Comparison of ENCODE assay signal across 7 mouse cellular contexts in genomic region chr6:58596294-58596653, GRCm38 (mm10). TPM values are rescaled to one million over a fixed set of nuclear protein-coding genes. Genes with fewer than 3 reads are reported as not detected.
DNase-seq lines count a peak whose midpoint lies in the region; ATAC-seq and TF ChIP-seq lines count a peak whose summit lies in the region.

No protein-coding gene starts in this region.

- no peaks in the 10 kb centered on the region for H3K27me3 ChIP-seq in MEL (ENCODE audit: control insufficient read depth in 1 of 2, insufficient read depth in 2 of 2, low read length in 2 of 2)
- H3K27me3 ChIP-seq in embryonic facial prominence, embryonic 12.5 days, result no peaks in the 10 kb centered on the region
- no peaks in the 10 kb centered on the region for H3K27me3 ChIP-seq in heart, postnatal 0 days (ENCODE audit: control insufficient read depth, insufficient read depth, low read length)

- no peak for TF ChIP-seq EP300 in MEL (IDR thresholded peaks at IDR 0.05; ENCODE audit: low read depth in 1 of 2, low read length in 2 of 2)
- no peak for TF ChIP-seq EP300 in heart, postnatal 0 days (IDR thresholded peaks at IDR 0.05; ENCODE audit: low read depth)

- no peak for TF ChIP-seq RAD21 in MEL (IDR thresholded peaks at IDR 0.05; ENCODE audit: low read depth, low read length)

- TF ChIP-seq CTCF in MEL (IDR thresholded peaks at IDR 0.05 in 2 of 3, conservative IDR thresholded peaks at IDR 0.05 in 1 of 3; ENCODE audit: control insufficient read depth in 1 of 3, insufficient read depth in 1 of 3, low read depth in 2 of 3, low read length in 3 of 3, poor library complexity in 1 of 3, severe bottlenecking in 1 of 3), result no peak
- TF ChIP-seq CTCF in heart, postnatal 0 days (IDR thresholded peaks at IDR 0.05; ENCODE audit: low read depth), result no peak

- 0 out of 4 replicates have a peak, but pooled peaks cover 0 to 2% of the 10 kb centered on the region in 2 experiments for H3K36me3 ChIP-seq in MEL (ENCODE audit: control insufficient read depth in 1 of 2, insufficient read depth in 2 of 2, low read length in 2 of 2)
- no peaks in the 10 kb centered on the region for H3K36me3 ChIP-seq in embryonic facial prominence, embryonic 12.5 days
- H3K36me3 ChIP-seq in heart, postnatal 0 days (replicated peaks; ENCODE audit: control insufficient read depth, insufficient read depth, low read length), result no peaks in the 10 kb centered on the region

- DNase-seq in CD4-positive, CD25-positive, alpha-beta regulatory T cell, adult 2 months (ENCODE audit: low read depth, low spot score), result peak; percentile 59
- DNase-seq in MEL (ENCODE audit: low read depth, low spot score), result peak; percentile 57
- DNase-seq in heart, postnatal 0 days (ENCODE audit: low spot score), result peak; percentile 75
- DNase-seq in layer of hippocampus, adult 9-11 months, result peak; percentile 12
- DNase-seq in right cerebral cortex, postnatal 4 days, result peak; percentile 18

- H3K27ac ChIP-seq in MEL (ENCODE audit: control insufficient read depth, low read depth, low read length), result no peak overlapping the region
- H3K27ac ChIP-seq in embryonic facial prominence, embryonic 12.5 days, result peak overlapping the region; percentile 61
- peak overlapping the region; percentile 75 for H3K27ac ChIP-seq in heart, postnatal 0 days (ENCODE audit: low read depth)

- H3K9me3 ChIP-seq in MEL (replicated peaks; ENCODE audit: insufficient read depth, low read length), result no peaks in the 10 kb centered on the region
- H3K9me3 ChIP-seq in embryonic facial prominence, embryonic 12.5 days, result 0 out of 2 replicates have a peak, but pooled peaks cover 2% of the 10 kb centered on the region
- no peaks in the 10 kb centered on the region for H3K9me3 ChIP-seq in heart, postnatal 0 days (replicated peaks; ENCODE audit: control insufficient read depth, low read length)

- WGBS in embryonic facial prominence, embryonic 12.5 days, result 16% methylated on average over 16 of the region's 16 CpGs
- 10% methylated on average over 16 of the region's 16 CpGs for WGBS in heart, postnatal 0 days

- TF ChIP-seq POLR2A in MEL (IDR thresholded peaks at IDR 0.05; ENCODE audit: control insufficient read depth in 1 of 2, insufficient read depth in 1 of 2, low read depth in 1 of 2, low read length in 2 of 2, poor library complexity in 1 of 2), result no peak

- H3K4me3 ChIP-seq in MEL (ENCODE audit: control insufficient read depth in 1 of 2, insufficient read depth in 1 of 2, low read depth in 2 of 2, low read length in 2 of 2), result peak overlapping the region; percentile 47 to 88
- H3K4me3 ChIP-seq in embryonic facial prominence, embryonic 12.5 days, result peak overlapping the region; percentile 34
- H3K4me3 ChIP-seq in heart, postnatal 0 days (ENCODE audit: low read depth, low read length), result peak overlapping the region; percentile 43

- peak; percentile 62; the same call in 1 of the 2 replicates for ATAC-seq in embryonic facial prominence, embryonic 12.5 days (ENCODE audit: insufficient number of reproducible peaks, insufficient read depth, low FRiP score, low TSS enrichment)
- peak; percentile 81 for ATAC-seq in heart, postnatal 0 days (ENCODE audit: insufficient read depth, low read depth)
- ATAC-seq in megakaryocyte, adult 5-6 weeks (ENCODE audit: poor library complexity, severe bottlenecking), result peak; percentile 65

- H3K4me2 ChIP-seq in embryonic facial prominence, embryonic 12.5 days (replicated peaks), result peak overlapping the region; percentile 45
- H3K4me2 ChIP-seq in heart, postnatal 0 days (ENCODE audit: low read depth, low read length), result peak overlapping the region; percentile 41

- H3K9ac ChIP-seq in MEL (ENCODE audit: control insufficient read depth, low read depth, low read length, poor library complexity, severe bottlenecking), result peak overlapping the region; percentile 3
- H3K9ac ChIP-seq in embryonic facial prominence, embryonic 12.5 days, result peak overlapping the region; percentile 29
- peak overlapping the region; percentile 5; the same call in 1 of the 2 replicates for H3K9ac ChIP-seq in heart, postnatal 0 days (replicated peaks; ENCODE audit: low read depth, low read length)

- H3K79me2 ChIP-seq in MEL (ENCODE audit: control insufficient read depth, insufficient read depth, low read length, poor library complexity), result no peaks in the 10 kb centered on the region

- H3K4me1 ChIP-seq in MEL (ENCODE audit: control insufficient read depth in 1 of 2, insufficient read depth in 2 of 2, low read length in 2 of 2), result peaks cover 0 to 2% of the 10 kb centered on the region in 2 experiments; a peak in 1 of 4 replicates
- H3K4me1 ChIP-seq in embryonic facial prominence, embryonic 12.5 days, result 0 out of 2 replicates have a peak, but pooled peaks cover 2% of the 10 kb centered on the region
- peaks cover 4% of the 10 kb centered on the region; the same call in 1 of the 2 replicates for H3K4me1 ChIP-seq in heart, postnatal 0 days (ENCODE audit: control insufficient read depth, insufficient read depth)

TF ChIP-seq in MEL, 35 proteins besides CTCF, POLR2A, EP300 and RAD21:
- TF ChIP-seq MYB (IDR thresholded peaks at IDR 0.05; ENCODE audit: low read depth, low read length) (no peak), USF1 (IDR thresholded peaks at IDR 0.05; ENCODE audit: low read depth, low read length) (no peak), ZKSCAN1 (IDR thresholded peaks at IDR 0.05; ENCODE audit: low read depth, low read length) (no peak), MAZ (IDR thresholded peaks at IDR 0.05; ENCODE audit: low read depth, low read length) (no peak), ETS1 (IDR thresholded peaks at IDR 0.05; ENCODE audit: low read depth, low read length) (0 out of 2 replicates have a peak, but pooled peaks have one; percentile 12), GATA1 (IDR thresholded peaks at IDR 0.05; ENCODE audit: low read depth, low read length) (no peak), ZMIZ1 (IDR thresholded peaks at IDR 0.05; ENCODE audit: low read depth, low read length) (no peak), NRF1 (IDR thresholded peaks at IDR 0.05; ENCODE audit: insufficient read depth, low read depth, low read length, poor library complexity, severe bottlenecking) (no peak), USF2 (IDR thresholded peaks at IDR 0.05; ENCODE audit: borderline replicate concordance in 1 of 2, insufficient read depth in 1 of 2, low read depth in 1 of 2, low read length in 2 of 2) (no peak), SMC3 (IDR thresholded peaks at IDR 0.05; ENCODE audit: low read depth, low read length) (no peak), MYC (IDR thresholded peaks at IDR 0.05; ENCODE audit: low read depth, low read length) (no peak), MEF2A (IDR thresholded peaks at IDR 0.05; ENCODE audit: extremely low read depth, insufficient replicate concordance, low read depth, low read length, poor library complexity, severe bottlenecking) (no peak), ZNF384 (IDR thresholded peaks at IDR 0.05; ENCODE audit: low read depth, low read length) (peak; percentile 65)

RNA-seq across cellular contexts. Expression of gene Abcg2, which starts 12.0 kb away (rescaled TPM):
- total RNA-seq in MEL (2012; rRNA removed), result 16.2 and 20.9 TPM in 2 replicates
- 10 to 100 TPM in 1 of 2 experiments, not detected in 1; 14.4 TPM for polyA plus RNA-seq in MEL (2012; ENCODE audit: insufficient read depth in 1 of 2, insufficient read length in 2 of 2, low read depth in 1 of 2, low replicate concordance in 2 of 2, missing spikeins in 1 of 2)
- 54.2 and 61.9 TPM in 2 replicates for polyA plus RNA-seq in embryonic facial prominence, embryonic 12.5 days (2016; fragmentation: Nextera tagmentation; extraction: Ambion mirVana)
- total RNA-seq in heart, postnatal 0 days (2014; rRNA removed; ENCODE audit: low replicate concordance), result 59.8 and 74.3 TPM in 2 replicates
- polyA plus RNA-seq in heart, postnatal 0 days (2015; fragmentation: Nextera tagmentation; extraction: Ambion mirVana), result 42.1 and 47.3 TPM in 2 replicates
- total RNA-seq in megakaryocyte, adult 5-6 weeks (2015), result 6.6 and 9.5 TPM in 2 replicates
- total RNA-seq in megakaryocyte, adult 5-6 weeks (2017), result 8.3 and 29.1 TPM in 2 replicates

Comparison
In these comparisons a context has a peak if more than half of its experiments do, and no peak if none do; other contexts are left out.
1. DNase-seq: peak in every context shown above with its lines; median percentile 75 in heart, postnatal 0 days; 59 in CD4-positive, CD25-positive, alpha-beta regulatory T cell, adult 2 months; 57 in MEL; 18 in right cerebral cortex, postnatal 4 days; 12 in layer of hippocampus, adult 9-11 months.